Mouse (Mus musculus) CH12.LX (cell line): ENCODE results near the gene Ankrd53.

Experiments used
- CTCF ChIP-seq, 2 experiments: IDR thresholded peaks in 1 of 2; conservative IDR thresholded peaks in 1 of 2; 2 replicates each; pipeline ENCODE4 v1.5.1; 2011 to 2012; ENCODE audit warnings: low read depth in 2 of 2, low read length in 2 of 2, improper control_type of control experiment in 1 of 2, inconsistent platforms in 1 of 2, mild to moderate bottlenecking in 1 of 2, moderate library complexity in 1 of 2
- E2F4 ChIP-seq: IDR thresholded peaks from 2 replicates; pipeline ENCODE4 v1.6.1; 2011; ENCODE audit warnings: low read depth, low read length, improper control_type of control experiment; ENCODE audit not compliant: insufficient replicate concordance
- ELF1 ChIP-seq: IDR thresholded peaks from 2 replicates; pipeline ENCODE4 v1.6.1; 2014; ENCODE audit warnings: low read depth, mild to moderate bottlenecking, inconsistent platforms, low read length, improper control_type of control experiment
- GABPA ChIP-seq: IDR thresholded peaks from 2 replicates; pipeline ENCODE4 v1.6.1; 2012; ENCODE audit warnings: low read depth, low read length, improper control_type of control experiment, inconsistent platforms; ENCODE audit not compliant: insufficient replicate concordance
- MAZ ChIP-seq: IDR thresholded peaks from 2 replicates; pipeline ENCODE4 v1.6.1; 2012; ENCODE audit warnings: low read depth, mild to moderate bottlenecking, inconsistent platforms, low read length, improper control_type of control experiment, moderate library complexity
- MYC ChIP-seq: IDR thresholded peaks from 2 replicates; pipeline ENCODE4 v1.6.1; 2011; ENCODE audit warnings: low read depth, mild to moderate bottlenecking, improper control_type of control experiment, low read length
- POLR2A ChIP-seq: IDR thresholded peaks from 2 replicates; pipeline ENCODE4 v1.6.1; 2011; ENCODE audit warnings: low read depth, mild to moderate bottlenecking, improper control_type of control experiment, low read length
- POLR2AphosphoS2 ChIP-seq: IDR thresholded peaks from 2 replicates; pipeline ENCODE4 v1.6.1; 2011; ENCODE audit warnings: low read depth, low read length, improper control_type of control experiment
- SIN3A ChIP-seq: IDR thresholded peaks from 2 replicates; pipeline ENCODE4 v1.6.1; 2012; ENCODE audit warnings: low read length, improper control_type of control experiment, inconsistent platforms
- ZC3H11A ChIP-seq: IDR thresholded peaks from 2 replicates; pipeline ENCODE4 v1.6.1; 2012; ENCODE audit warnings: low read depth, mild to moderate bottlenecking, inconsistent platforms, low read length, improper control_type of control experiment
- ZKSCAN1 ChIP-seq: IDR thresholded peaks from 2 replicates; pipeline ENCODE4 v1.6.1; 2012; ENCODE audit warnings: low read depth, inconsistent platforms, low read length, improper control_type of control experiment, borderline replicate concordance
- ZNF384 ChIP-seq: IDR thresholded peaks from 2 replicates; pipeline ENCODE4 v1.6.1; 2012; ENCODE audit warnings: low read depth, low read length, improper control_type of control experiment, inconsistent platforms

DNA sequence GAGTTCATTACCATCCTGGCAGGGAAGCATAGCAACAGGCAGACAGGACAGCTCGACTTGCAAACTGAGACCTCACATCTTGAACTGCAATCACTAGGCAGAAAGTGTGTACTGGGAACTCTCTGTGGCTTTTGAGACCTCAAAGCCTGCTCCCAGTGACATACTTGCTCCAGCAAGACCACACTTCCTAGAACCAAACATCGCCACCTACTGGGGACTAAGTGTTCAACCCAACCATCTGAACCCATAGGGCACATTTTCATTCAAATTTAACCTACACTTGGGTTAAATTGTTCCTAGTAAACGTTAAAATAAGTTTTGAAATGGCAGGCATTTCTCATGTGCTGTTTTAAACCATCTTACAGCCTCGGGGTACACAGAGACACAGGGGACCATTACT is 35.3 kb upstream of the Ankrd53 start:
- TF ChIP-seq POLR2A (no peak), CTCF (conservative IDR thresholded peaks at IDR 0.05 in 1 of 2, IDR thresholded peaks at IDR 0.05 in 1 of 2; ENCODE audit: low read depth in 2 of 2, low read length in 2 of 2) (peak; percentile 42 to 59), ZNF384 (no peak), MYC (no peak), POLR2AphosphoS2 (no peak), MAZ (no peak), ELF1 (no peak), ZC3H11A (no peak), GABPA (no peak), SIN3A (no peak), ZKSCAN1 (no peak), E2F4 (no peak)
